Mouse (Mus musculus): ENCODE results near the gene Gm3402.
"Not testable (repeated sequence)": the region's sequence is repeated elsewhere in the genome, so short reads cannot be mapped to it uniquely, and the experiment has no call there.

The Gm3402 gene

DNA sequence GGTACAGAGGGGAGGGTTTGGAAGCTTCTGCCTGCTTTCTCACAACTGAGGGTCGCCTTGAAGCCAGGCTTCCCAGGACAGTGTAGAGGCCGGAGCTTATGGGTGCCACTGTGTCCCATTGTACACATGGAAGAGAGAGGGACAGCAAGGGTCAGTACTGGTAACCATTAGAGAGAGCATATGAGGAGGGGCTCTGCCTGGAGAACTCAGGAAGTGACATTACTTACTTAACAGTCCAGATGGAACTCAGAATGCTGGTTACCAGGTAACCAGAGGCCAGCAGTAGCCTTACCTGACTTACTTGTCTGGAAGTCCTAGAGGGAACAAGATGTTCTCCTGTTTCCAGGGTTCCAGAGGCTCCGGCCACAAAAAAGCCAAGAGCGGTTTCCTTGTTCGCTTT lies at the start of gene Gm3402:
TSS of gene Gm3402 (plus strand) at position 301 of the 400 bp plus-strand sequence.
- in situ Hi-C loops (cut with MboI; ENCODE audit: low sequenced_read_pairs): not testable (repeated sequence)

DNA sequence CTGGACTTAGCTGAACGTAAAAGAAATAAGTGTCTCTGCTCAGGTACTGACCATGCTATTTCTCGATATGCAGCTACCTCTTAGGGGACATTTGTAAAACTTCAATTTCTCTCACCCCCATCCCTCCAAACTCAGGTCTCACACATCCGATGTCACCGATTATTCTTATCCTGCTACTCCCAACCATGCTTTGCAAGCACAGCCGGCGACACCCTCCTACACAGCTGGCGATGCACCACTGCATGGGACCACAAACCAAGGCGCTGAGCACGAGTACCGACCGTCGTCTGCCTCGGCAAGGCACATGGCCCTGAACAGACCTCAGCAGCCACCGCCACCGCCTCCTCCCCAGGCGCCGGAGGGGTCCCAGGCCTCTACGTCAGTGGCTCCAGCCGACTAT lies 47.3 kb upstream of the Gm3402 start:
- in situ Hi-C loops (cut with MboI; ENCODE audit: low sequenced_read_pairs): no loop called here

- in situ Hi-C loops (cut with MboI; ENCODE audit: low sequenced_read_pairs): no loop called here
These were observed 45.6 kb upstream of the Gm3402 start for GRCm38 (mm10) chr5:146468311-146468710.

DNA sequence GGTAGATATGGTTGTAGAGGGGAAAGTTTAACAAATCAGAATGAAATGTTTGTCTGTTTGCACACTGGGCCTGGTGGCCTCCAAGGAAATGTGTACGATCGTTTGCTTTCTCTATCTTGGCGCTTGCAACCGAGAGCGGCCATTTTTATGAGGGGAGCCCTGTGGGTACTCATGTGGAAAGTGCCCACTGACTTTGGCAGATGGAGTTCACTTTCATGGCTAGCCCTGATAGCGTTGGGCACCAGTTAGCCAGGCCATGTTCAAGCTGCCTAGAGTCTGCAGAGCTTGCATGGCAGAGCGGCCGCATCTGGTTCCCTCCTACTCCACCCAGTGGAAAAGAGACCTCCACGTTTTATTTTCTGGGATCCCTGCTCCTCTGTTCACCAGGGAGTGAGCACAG lies 43.1 kb upstream of the Gm3402 start:
- in situ Hi-C loops (cut with MboI; ENCODE audit: low sequenced_read_pairs): loop anchor here (10.0 kb wide), 1 partner anchor 276 kb away; no protein-coding TSS in a partner anchor

DNA sequence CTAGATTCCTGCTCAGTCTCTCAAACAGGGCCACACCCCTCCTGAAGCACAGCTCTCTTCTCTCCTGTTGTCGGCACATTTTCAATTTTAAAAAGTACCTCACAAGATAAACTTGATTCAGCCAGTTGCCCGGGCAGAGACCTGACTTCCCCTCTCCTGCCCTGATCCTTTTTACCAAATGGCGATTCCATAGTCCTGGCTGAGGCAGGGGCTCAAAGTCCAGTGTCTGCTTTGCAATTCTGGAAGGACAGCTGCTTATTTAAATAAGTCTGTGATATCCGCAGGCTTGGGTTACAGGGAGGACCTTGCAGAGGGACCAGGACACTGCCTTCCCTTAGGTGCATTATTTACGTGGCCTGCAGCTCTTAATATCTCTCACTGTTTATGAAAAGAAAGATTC lies 42.6 kb upstream of the Gm3402 start:
- in situ Hi-C loops (cut with MboI; ENCODE audit: low sequenced_read_pairs): loop anchor here (10.0 kb wide), 1 partner anchor 277 kb away; no protein-coding TSS in a partner anchor

DNA sequence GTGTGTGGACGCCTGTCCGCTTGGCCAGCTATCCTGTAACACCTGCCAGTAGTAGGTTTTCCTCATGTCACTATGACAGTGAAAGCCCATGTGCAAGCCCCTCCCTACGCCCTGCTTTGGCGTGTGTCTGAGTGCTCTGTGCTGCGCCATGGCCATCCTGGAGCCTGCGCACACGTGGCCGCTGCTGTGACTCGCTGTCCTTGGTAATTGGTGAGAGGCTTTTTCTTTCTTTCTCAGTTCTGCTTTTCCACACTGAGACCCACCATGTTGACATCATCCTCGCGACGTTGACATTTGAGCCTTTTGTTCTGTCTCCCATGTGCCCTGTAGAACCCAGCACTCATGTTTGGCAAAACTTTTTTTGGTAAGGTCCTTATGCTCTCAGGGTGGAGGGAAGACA lies 42.1 kb upstream of the Gm3402 start:
- in situ Hi-C loops (cut with MboI; ENCODE audit: low sequenced_read_pairs): loop anchor here (10.0 kb wide), 1 partner anchor 277 kb away; no protein-coding TSS in a partner anchor

DNA sequence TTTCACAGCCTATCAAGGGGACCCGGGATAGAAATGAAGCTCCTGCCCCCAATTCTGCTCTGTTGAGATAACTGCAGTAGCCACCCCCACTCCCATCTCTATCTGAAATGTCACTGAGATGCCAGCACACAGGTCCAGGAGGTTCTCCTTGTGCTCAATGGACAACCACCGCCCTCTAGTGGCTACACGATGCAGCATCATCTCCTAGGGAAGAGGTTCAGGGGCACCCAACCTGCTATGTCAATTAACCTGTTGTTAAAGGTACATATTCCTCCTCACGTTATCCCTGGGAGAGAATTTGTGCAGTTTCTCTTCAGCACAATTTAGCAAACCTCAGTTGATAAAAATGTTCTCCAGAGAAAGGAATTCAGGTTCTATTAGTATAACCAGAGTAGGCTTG lies 34.4 kb upstream of the Gm3402 start:
- in situ Hi-C loops (cut with MboI; ENCODE audit: low sequenced_read_pairs): loop anchor here (10.0 kb wide), 1 partner anchor 285 kb away; no protein-coding TSS in a partner anchor

- in situ Hi-C loops (cut with MboI; ENCODE audit: low sequenced_read_pairs): not testable (repeated sequence)
These were observed 32.3 kb upstream of the Gm3402 start, which contains the start of gene Gm6408 for GRCm38 (mm10) chr5:146481665-146482064. Gene Gm6408 (plus strand): TSS chr5:146481965.

DNA sequence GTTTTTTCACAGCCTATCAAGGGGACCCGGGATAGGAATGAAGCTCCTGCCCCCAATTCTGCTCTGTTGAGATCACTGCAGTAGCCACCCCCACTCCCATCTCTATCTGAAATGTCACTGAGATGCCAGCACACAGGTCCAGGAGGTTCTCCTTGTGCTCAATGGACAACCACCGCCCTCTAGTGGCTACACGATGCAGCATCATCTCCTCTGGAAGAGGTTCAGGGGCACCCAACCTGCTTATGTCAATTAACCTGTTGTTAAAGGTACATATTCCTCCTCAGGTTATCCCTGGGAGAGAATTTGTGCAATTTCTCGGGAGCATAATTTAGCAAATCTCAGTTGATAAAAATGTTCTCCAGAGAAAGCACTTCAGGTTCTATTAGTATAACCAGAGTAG lies 25.0 kb upstream of the Gm3402 start:
- in situ Hi-C loops (cut with MboI; ENCODE audit: low sequenced_read_pairs): not testable (repeated sequence)

DNA sequence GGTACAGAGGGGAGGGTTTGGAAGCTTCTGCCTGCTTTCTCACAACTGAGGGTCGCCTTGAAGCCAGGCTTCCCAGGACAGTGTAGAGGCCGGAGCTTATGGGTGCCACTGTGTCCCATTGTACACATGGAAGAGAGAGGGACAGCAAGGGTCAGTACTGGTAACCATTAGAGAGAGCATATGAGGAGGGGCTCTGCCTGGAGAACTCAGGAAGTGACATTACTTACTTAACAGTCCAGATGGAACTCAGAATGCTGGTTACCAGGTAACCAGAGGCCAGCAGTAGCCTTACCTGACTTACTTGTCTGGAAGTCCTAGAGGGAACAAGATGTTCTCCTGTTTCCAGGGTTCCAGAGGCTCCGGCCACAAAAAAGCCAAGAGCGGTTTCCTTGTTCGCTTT lies 22.9 kb upstream of the Gm3402 start, which contains the start of gene Gm6370:
TSS of gene Gm6370 (plus strand) at position 301 of the 400 bp plus-strand sequence.
- in situ Hi-C loops (cut with MboI; ENCODE audit: low sequenced_read_pairs): not testable (repeated sequence)

DNA sequence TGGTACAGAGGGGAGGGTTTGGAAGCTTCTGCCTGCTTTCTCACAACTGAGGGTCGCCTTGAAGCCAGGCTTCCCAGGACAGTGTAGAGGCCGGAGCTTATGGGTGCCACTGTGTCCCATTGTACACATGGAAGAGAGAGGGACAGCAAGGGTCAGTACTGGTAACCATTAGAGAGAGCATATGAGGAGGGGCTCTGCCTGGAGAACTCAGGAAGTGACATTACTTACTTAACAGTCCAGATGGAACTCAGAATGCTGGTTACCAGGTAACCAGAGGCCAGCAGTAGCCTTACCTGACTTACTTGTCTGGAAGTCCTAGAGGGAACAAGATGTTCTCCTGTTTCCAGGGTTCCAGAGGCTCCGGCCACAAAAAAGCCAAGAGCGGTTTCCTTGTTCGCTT lies 11.8 kb upstream of the Gm3402 start, which contains the start of gene 4930449I24Rik:
TSS of gene 4930449I24Rik (plus strand) at position 301 of the 400 bp plus-strand sequence.
- in situ Hi-C loops (cut with MboI; ENCODE audit: low sequenced_read_pairs): not testable (repeated sequence)

- in situ Hi-C loops (cut with MboI; ENCODE audit: low sequenced_read_pairs): not testable (repeated sequence)
These were observed 11.6 kb downstream of the Gm3402 start, which contains the start of gene Gm3404 for GRCm38 (mm10) chr5:146525501-146525900. Gene Gm3404 (plus strand): TSS chr5:146525801.

- in situ Hi-C loops (cut with MboI; ENCODE audit: low sequenced_read_pairs): not testable (repeated sequence)
These were observed 23.4 kb downstream of the Gm3402 start, which contains the start of gene Gm3409 for GRCm38 (mm10) chr5:146537347-146537746. Gene Gm3409 (plus strand): TSS chr5:146537647.

DNA sequence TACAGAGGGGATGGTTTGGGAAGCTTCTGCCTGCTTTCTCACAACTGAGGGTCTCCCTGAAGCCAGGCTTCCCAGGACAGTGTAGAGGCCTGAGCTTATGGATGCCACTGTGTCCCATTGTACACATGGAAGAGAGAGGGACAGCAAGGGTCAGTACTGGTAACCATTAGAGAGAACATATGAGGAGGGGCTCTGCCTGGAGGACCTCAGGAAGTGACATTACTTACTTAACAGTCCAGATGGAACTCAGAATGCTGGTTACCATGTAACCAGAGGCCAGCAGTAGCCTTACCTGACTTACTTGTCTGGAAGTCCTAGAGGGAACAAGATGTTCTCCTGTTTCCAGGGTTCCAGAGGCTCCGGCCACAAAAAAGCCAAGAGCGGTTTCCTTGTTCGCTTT lies 41.9 kb downstream of the Gm3402 start, which contains the start of gene Gm3415:
TSS of gene Gm3415 (plus strand) at position 301 of the 400 bp plus-strand sequence.
- in situ Hi-C loops (cut with MboI; ENCODE audit: low sequenced_read_pairs): not testable (repeated sequence)

- in situ Hi-C loops (cut with MboI; ENCODE audit: low sequenced_read_pairs): no loop called here
These were observed 50.3 kb downstream of the Gm3402 start for GRCm38 (mm10) chr5:146564259-146564658.
